Mouse (Mus musculus) small intestine, adult 2 months (tissue): Measurements from ENCODE around the gene Osgepl1.

ENCODE experiments used
- CTCF ChIP-seq: fragments of 200-500 bp; IDR thresholded peaks from 2 replicates; pipeline ENCODE4 v1.5.1; 2012; ENCODE audit warnings: low read depth, mild to moderate bottlenecking, control low read depth, inconsistent platforms, low read length, moderate library complexity, mixed read lengths; ENCODE audit not compliant: insufficient replicate concordance, insufficient read length; ENCODE audit errors: extremely low read depth
- POLR2A ChIP-seq: fragments of 200-500 bp; IDR thresholded peaks from 2 replicates; pipeline ENCODE4 v1.6.1; 2012; ENCODE audit warnings: low read depth, mild to moderate bottlenecking, control low read depth, inconsistent platforms, low read length, moderate library complexity

DNA sequence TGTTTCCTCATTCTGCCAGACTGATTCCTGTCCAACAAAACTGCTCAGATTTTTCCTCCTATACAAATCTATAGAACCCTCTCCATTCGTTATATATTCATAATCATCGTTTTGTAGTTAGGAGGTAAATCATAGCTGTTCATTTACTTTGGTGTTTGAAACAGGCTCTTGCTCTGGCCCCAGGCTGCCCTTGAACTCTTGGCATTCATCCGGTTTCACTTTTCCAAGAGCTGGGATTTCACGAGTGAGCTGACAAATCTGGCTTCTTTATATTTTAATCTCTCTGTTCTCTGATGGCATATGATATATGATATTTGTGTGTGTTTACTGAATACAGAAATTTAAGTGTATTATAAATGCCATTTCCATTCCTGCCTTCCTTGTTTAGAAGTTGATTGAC lies 12.9 kb upstream of the Osgepl1 start:
- TF ChIP-seq CTCF, result no peak
- TF ChIP-seq POLR2A, result no peak
